Mouse (Mus musculus) cerebellum, adult 11 months (tissue): ENCODE measurements around the gene Fanca.
"Not testable (repeated sequence)": the region's sequence is repeated elsewhere in the genome, so short reads cannot be mapped to it uniquely, and the experiment has no call there.

Experiments
- DNase-seq: peaks from one replicate; pipeline ENCODE4 v3.0.0; 2022

Fanca gene

GRCm38 (mm10) chr8:123230326-123230725 is 88.0 kb downstream of the Fanca start:
- not testable (repeated sequence) for DNase-seq

GRCm38 (mm10) chr8:123228416-123228815 is 90.0 kb downstream of the Fanca start:
- no peak for DNase-seq

- DNase-seq = peak; percentile 89
Measured at GRCm38 (mm10) chr8:123224278-123225266, 93.8 kb downstream of the Fanca start, which contains the start of gene Cdk10. Gene Cdk10 (plus strand): TSS chr8:123224842.

- DNase-seq = no peak
Measured at GRCm38 (mm10) chr8:123220917-123221316, 97.5 kb downstream of the Fanca start.
